Mouse (Mus musculus) limb, embryonic 15.5 days (tissue): ENCODE measurements around the gene Steap3. TPM values are rescaled to one million over a fixed set of nuclear protein-coding genes. Genes with fewer than 3 reads are reported as not detected.

ENCODE experiments used
- ATAC-seq: fragments of 200-750 bp; cut with Nextera tagmentation; 2 replicates; pipeline ENCODE4 v1.8.0; 2017; ENCODE audit warnings: low read depth, moderate TSS enrichment; ENCODE audit not compliant: insufficient number of reproducible peaks, low FRiP score, low TSS enrichment
- H3K27ac ChIP-seq: fragments of 300-500 bp; sonication (generic); 2 replicates; pipeline ENCODE4 v1.5.1; 2015; ENCODE audit warnings: moderate library complexity, mild to moderate bottlenecking, inconsistent platforms
- H3K27me3 ChIP-seq: fragments of 300-500 bp; sonication (generic); 2 replicates; pipeline ENCODE4 v1.6.1; 2015; ENCODE audit warnings: inconsistent platforms
- H3K36me3 ChIP-seq: fragments of 300-500 bp; sonication (generic); 2 replicates; pipeline ENCODE4 v1.6.1; 2015; ENCODE audit warnings: inconsistent platforms
- H3K4me1 ChIP-seq: fragments of 300-500 bp; sonication (generic); 2 replicates; pipeline ENCODE4 v1.6.1; 2015; ENCODE audit warnings: inconsistent platforms
- H3K4me2 ChIP-seq: fragments of 300-500 bp; sonication (generic); 2 replicates; pipeline ENCODE4 v1.6.1; 2015; ENCODE audit warnings: mild to moderate bottlenecking, inconsistent platforms
- H3K4me3 ChIP-seq: fragments of 300-500 bp; sonication (generic); 2 replicates; pipeline ENCODE4 v1.5.1; 2015; ENCODE audit warnings: mild to moderate bottlenecking, inconsistent platforms
- H3K9ac ChIP-seq: fragments of 300-500 bp; sonication (generic); 2 replicates; pipeline ENCODE4 v1.6.1; 2015; ENCODE audit warnings: inconsistent platforms
- H3K9me3 ChIP-seq: fragments of 300-500 bp; sonication (generic); 2 replicates; pipeline ENCODE4 v1.6.1; 2016; ENCODE audit warnings: inconsistent platforms
- WGBS: fragments of 180-500 bp; shearing (Covaris S2); methylation state at CpG from one replicate; pipeline ENCODE4 v1.1.7; 2015; 5-methylcytosine and 5-hydroxymethylcytosine counted together
- polyA plus RNA-seq: library from polyadenylated mRNA; unstranded; fragments of >200 nt; fragmentation: Nextera tagmentation; extraction: Ambion mirVana; gene quantifications from 2 replicates; pipeline ENCODE4 v1.2.1, GENCODE M21; 2015

Steap3 gene
- polyA plus RNA-seq, 1 experiment from 2014 or later = 7.1 TPM

DNA sequence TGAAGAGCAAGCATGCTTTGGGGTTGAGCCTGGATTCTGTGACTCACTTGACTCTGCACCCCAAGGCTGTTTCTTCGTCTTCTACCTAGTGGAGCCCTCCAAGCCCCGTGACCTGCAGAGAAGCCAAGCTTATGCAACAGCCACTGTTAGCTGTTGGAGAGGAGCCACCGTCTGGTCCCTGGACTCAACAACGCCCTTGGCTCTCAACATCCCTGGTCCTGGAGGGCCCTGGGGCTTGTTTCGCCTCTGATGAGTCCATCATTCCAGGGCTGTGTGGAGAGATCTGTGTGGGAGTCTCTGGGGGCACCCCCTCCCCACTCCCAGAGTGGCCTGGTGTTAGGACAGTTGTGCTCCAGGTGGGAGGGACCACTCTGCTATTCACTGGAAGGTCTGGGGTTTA lies 24.3 kb downstream of the Steap3 start:
- WGBS = 56% methylated on average over 5 of the region's 5 CpGs
- Histone ChIP-seq H3K27ac (no peak overlapping the region), H3K9me3 (no peaks in the 10 kb centered on the region), H3K9ac (no peak overlapping the region), H3K4me3 (no peak overlapping the region), H3K36me3 (no peaks in the 10 kb centered on the region), H3K27me3 (no peaks in the 10 kb centered on the region), H3K4me2 (no peak overlapping the region), H3K4me1 (peaks cover 9% of the 10 kb centered on the region; the same call in 1 of the 2 replicates)
- no peak for ATAC-seq

DNA sequence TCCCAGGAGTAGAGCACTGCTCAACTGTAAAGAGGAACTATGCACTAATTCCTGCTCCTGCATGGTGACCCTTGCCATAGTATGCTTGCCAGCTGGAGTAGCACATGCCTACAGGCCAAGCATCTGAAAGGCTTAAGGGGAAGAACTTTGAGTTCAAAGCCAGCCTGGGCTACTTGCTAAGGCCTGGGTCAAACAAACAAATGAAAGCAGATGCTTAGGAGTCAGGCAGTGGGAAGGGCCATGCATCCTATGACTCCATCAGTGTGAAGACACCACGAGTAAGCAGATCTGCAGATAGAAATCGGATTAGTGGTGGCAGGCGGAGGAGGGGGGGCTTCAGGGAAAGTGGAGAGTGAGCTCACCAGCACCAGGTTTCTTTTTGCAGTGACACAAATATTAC lies 25.2 kb downstream of the Steap3 start:
- Histone ChIP-seq H3K4me1 (peaks cover 9% of the 10 kb centered on the region; the same call in 1 of the 2 replicates), H3K4me3 (no peak overlapping the region), H3K4me2 (no peak overlapping the region), H3K36me3 (0 out of 2 replicates have a peak, but pooled peaks cover 3% of the 10 kb centered on the region), H3K9ac (no peak overlapping the region), H3K9me3 (no peaks in the 10 kb centered on the region), H3K27me3 (no peaks in the 10 kb centered on the region), H3K27ac (0 out of 2 replicates have a peak overlapping the region, but pooled peaks have one; percentile 19)
- WGBS = 73% methylated on average over 3 of the region's 3 CpGs
- no peak for ATAC-seq

DNA sequence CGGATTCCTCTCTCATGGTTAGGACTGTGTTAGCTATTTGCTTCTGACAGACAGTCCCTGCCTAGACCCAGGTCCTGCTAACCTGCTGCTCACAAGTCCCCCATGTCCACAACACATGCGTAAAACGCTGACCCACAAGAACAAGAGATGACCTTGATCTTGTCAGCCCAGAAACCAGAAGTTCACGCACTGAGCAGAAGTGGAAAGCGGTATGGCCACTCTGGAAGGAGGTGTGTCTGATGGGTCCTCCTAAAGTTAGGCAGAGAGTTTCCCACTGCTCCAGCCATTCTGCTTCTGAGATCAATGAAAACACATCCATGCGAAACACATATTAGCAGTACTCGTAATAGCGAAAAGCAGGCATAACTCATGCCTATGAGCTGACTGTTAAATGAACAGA lies 25.6 kb downstream of the Steap3 start:
- no peak for ATAC-seq
- Histone ChIP-seq H3K36me3 (0 out of 2 replicates have a peak, but pooled peaks cover 3% of the 10 kb centered on the region), H3K9me3 (no peaks in the 10 kb centered on the region), H3K27ac (no peak overlapping the region), H3K9ac (no peak overlapping the region), H3K27me3 (no peaks in the 10 kb centered on the region), H3K4me3 (no peak overlapping the region), H3K4me2 (no peak overlapping the region), H3K4me1 (peaks cover 9% of the 10 kb centered on the region; the same call in 1 of the 2 replicates)
- 93% methylated on average over 8 of the region's 8 CpGs for WGBS

DNA sequence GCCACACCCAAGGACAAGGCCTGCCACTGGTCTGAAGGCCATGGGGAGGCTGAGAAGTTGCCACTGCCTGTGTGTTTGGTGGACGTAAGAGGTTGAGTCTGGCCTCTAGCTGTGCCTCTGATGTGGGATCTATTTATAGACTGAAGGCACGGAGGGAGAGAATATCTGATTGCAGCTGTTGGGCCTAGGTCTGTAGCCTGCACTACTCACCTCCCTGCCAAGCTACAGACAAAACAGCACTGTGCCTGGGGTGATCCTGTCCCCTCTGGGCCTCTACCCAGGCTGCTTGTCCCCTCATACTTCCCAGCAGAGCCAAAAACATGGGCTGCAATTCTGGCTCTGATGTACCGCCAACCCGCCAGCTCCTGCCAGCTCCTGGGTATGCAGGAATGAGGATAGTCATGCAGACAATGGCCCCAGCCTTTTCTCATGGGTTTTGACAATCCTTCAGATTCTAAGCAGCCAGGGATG lies 26.8 kb downstream of the Steap3 start:
- Histone ChIP-seq H3K4me2 (no peak overlapping the region), H3K9ac (no peak overlapping the region), H3K36me3 (0 out of 2 replicates have a peak, but pooled peaks cover 3% of the 10 kb centered on the region), H3K27ac (0 out of 2 replicates have a peak overlapping the region, but pooled peaks have one; percentile 22), H3K9me3 (no peaks in the 10 kb centered on the region), H3K27me3 (no peaks in the 10 kb centered on the region), H3K4me3 (no peak overlapping the region), H3K4me1 (peaks cover 9% of the 10 kb centered on the region; the same call in 1 of the 2 replicates)
- ATAC-seq = peak; percentile 16; the same call in 1 of the 2 replicates
- 47% methylated on average over 4 of the region's 4 CpGs for WGBS

DNA sequence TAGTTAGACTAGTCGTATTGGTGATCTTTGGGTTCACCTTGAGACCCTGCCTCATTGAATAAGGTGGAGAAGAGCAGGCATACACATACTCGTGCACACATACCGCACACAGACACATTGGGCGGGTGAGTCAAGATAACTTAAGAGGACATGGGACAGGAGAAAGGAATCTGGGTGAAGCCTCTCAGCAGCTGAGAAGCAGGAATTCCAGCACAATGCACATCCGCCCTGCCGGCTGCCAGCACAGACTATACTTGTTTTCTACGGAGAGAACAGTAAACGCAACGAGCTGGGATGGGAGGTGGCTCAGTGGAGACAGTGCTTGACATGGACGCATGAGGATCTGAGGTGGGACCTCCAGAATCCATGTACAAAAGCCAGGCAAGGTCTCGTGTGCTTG lies 27.9 kb downstream of the Steap3 start:
- H3K36me3 ChIP-seq = 0 out of 2 replicates have a peak, but pooled peaks cover 3% of the 10 kb centered on the region
- H3K27ac ChIP-seq = no peak overlapping the region
- no peaks in the 10 kb centered on the region for H3K9me3 ChIP-seq
- no peak overlapping the region for H3K4me2 ChIP-seq
- no peak for ATAC-seq
- H3K4me1 ChIP-seq = peaks cover 9% of the 10 kb centered on the region; the same call in 1 of the 2 replicates
- H3K27me3 ChIP-seq = no peaks in the 10 kb centered on the region
- H3K9ac ChIP-seq = no peak overlapping the region
- H3K4me3 ChIP-seq = no peak overlapping the region
- WGBS = 84% methylated on average over 11 of the region's 11 CpGs

DNA sequence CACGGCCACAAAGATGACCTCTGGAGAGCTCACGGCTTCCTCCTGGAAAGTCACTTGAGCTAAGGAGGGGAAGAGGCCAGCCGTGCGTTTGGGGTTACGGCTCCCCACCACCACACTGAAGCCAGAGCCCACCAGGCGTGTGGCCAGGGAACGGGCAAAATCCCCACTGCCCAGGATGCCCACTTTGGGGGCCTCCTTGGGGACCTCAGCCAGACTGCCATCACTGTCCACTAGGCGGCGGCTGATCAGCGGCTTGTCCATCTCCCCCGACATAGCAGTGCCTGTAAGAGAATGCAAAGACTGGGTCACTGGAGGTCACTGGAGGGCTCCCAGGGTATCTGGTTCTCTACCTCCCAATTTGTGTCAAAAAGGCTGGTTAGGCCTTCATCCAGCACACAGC lies 28.5 kb downstream of the Steap3 start:
- no peak overlapping the region for H3K4me2 ChIP-seq
- H3K27me3 ChIP-seq = no peaks in the 10 kb centered on the region
- ATAC-seq = no peak
- peaks cover 9% of the 10 kb centered on the region; the same call in 1 of the 2 replicates for H3K4me1 ChIP-seq
- no peaks in the 10 kb centered on the region for H3K9me3 ChIP-seq
- H3K4me3 ChIP-seq = no peak overlapping the region
- no peak overlapping the region for H3K9ac ChIP-seq
- H3K36me3 ChIP-seq = 0 out of 2 replicates have a peak, but pooled peaks cover 3% of the 10 kb centered on the region
- WGBS = 77% methylated on average over 11 of the region's 11 CpGs
- no peak overlapping the region for H3K27ac ChIP-seq

DNA sequence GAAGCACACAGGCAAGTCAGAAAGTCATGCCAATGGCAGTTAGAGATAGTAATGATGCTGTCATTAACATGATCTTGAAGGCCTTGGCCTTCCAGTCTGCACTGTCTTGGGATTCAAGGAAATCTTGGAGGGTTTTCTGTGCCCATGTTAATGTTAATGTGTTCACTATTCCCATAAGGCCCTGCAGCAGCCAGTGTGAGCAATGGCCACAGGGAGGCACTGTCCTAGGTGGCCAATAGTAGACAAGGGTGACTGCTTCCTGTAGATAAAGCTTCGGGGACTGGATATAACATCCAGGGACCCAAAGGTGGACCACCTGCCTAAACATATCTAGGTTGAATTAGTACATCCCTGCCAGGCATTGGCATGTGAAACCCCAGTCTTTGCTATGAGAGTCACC lies 35.4 kb downstream of the Steap3 start:
- WGBS = 90% methylated on average over 1 of the region's 1 CpGs
- no peak overlapping the region for H3K9ac ChIP-seq
- no peaks in the 10 kb centered on the region for H3K27me3 ChIP-seq
- H3K4me1 ChIP-seq = 0 out of 2 replicates have a peak, but pooled peaks cover 3% of the 10 kb centered on the region
- ATAC-seq = no peak
- no peak overlapping the region for H3K4me2 ChIP-seq
- H3K4me3 ChIP-seq = no peak overlapping the region
- no peaks in the 10 kb centered on the region for H3K9me3 ChIP-seq
- H3K36me3 ChIP-seq = no peaks in the 10 kb centered on the region
- H3K27ac ChIP-seq = no peak overlapping the region

DNA sequence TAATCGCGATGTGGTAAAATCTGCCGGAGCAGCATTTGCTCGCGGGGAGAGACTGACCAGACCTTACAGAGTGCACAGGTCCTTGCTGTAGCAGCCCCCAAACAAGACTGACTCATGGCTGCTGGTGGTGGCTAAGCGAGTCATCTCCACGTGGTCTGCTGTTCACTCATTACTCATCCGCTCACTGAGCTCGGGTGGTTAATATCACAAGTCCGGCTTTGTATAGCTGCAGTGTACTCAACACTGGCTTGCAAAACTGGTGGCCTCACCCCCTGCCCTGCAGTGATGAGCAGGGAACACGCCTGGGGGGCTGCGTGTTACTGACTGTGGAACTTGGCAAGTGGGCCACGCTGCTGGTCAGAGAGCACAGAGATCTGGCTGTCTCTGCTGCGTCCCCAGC lies 36.1 kb downstream of the Steap3 start:
- Histone ChIP-seq H3K4me2 (no peak overlapping the region), H3K27me3 (no peaks in the 10 kb centered on the region), H3K9ac (no peak overlapping the region), H3K4me3 (no peak overlapping the region), H3K9me3 (no peaks in the 10 kb centered on the region), H3K27ac (no peak overlapping the region), H3K36me3 (no peaks in the 10 kb centered on the region), H3K4me1 (peaks cover 10% of the 10 kb centered on the region)
- 81% methylated on average over 14 of the region's 14 CpGs for WGBS
- no peak for ATAC-seq

DNA sequence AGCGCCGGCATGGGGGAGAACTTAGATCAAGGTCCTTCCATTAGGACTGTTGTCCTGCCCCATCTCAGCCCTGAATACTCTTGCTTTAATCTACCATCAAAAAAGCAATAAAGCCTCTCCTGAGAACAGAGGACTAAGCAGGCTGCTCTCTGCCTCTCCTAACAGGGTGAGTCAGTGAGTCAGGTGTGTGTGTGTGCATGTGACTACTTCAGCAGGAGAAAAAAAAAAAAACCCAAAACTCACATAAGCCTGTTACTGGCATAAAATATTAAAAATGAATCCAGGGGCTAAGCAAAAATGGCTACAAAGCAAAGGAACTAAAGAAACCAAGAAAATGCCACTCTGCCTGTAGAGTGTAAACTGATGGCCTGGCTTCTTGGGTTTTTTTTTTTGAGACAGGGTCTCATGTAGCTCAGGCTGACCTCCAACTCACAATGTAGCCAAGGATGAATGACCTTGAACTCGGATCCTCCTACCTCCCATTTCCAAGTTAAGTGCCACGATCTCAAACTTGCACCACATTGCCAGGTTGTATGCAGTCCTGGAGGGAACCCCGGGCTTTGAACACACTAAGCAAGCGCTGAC lies 36.8 kb downstream of the Steap3 start:
- no peak overlapping the region for H3K4me2 ChIP-seq
- no peak overlapping the region for H3K9ac ChIP-seq
- H3K4me1 ChIP-seq = peaks cover 12% of the 10 kb centered on the region
- ATAC-seq = no peak
- H3K27ac ChIP-seq = no peak overlapping the region
- no peaks in the 10 kb centered on the region for H3K9me3 ChIP-seq
- no peaks in the 10 kb centered on the region for H3K27me3 ChIP-seq
- 87% methylated on average over 6 of the region's 6 CpGs for whole genome bisulfite sequencing
- no peak overlapping the region for H3K4me3 ChIP-seq
- no peaks in the 10 kb centered on the region for H3K36me3 ChIP-seq

DNA sequence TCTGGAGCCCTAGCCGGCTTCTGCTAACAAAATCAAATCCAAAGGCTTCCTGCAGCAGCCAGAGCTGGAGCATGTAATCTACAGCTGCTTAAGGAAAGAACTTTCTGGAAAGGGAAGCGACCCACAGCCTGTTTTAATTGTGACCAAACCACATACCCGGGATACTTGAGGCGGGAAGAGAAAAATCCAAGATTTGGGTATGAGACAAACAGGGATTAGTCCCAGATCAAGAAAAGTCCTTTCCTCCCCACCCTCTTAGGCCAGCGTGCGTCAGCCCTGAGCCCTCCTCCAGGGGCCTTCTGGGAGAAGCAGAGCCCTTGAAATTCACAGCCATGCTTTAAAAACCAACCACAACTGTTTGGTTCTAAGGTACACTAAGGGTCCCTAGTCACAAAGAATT lies 40.3 kb downstream of the Steap3 start:
- Histone ChIP-seq H3K4me3 (no peak overlapping the region), H3K4me2 (no peak overlapping the region), H3K9me3 (no peaks in the 10 kb centered on the region), H3K27me3 (no peaks in the 10 kb centered on the region), H3K36me3 (no peaks in the 10 kb centered on the region), H3K4me1 (peaks cover 12% of the 10 kb centered on the region), H3K27ac (peak overlapping the region; percentile 61), H3K9ac (no peak overlapping the region)
- WGBS = 39% methylated on average over 6 of the region's 6 CpGs
- ATAC-seq = no peak

DNA sequence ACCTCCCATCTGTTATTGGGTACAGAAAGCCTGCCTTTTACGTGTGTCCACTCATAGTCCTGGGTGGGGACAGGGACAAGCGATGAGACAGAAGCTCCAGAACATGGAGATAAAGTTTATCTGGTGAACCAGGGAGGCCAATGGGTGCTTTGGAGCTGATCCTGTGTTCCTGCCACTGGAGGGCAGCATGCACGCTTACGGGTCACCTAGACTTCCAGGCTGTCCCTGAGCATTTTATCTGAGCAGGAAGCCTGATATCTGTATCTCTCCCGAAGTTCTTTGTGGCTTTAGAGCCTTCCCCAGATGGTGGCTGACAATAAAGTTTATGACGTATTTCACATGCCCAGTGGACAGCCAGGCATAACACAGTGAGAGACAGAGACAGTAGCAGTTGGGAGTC lies 41.2 kb downstream of the Steap3 start:
- 35% methylated on average over 6 of the region's 6 CpGs for WGBS
- no peak overlapping the region for H3K4me3 ChIP-seq
- ATAC-seq = no peak
- no peak overlapping the region for H3K4me2 ChIP-seq
- no peaks in the 10 kb centered on the region for H3K9me3 ChIP-seq
- H3K4me1 ChIP-seq = peaks cover 15% of the 10 kb centered on the region
- H3K9ac ChIP-seq = no peak overlapping the region
- H3K36me3 ChIP-seq = no peaks in the 10 kb centered on the region
- H3K27ac ChIP-seq = no peak overlapping the region
- no peaks in the 10 kb centered on the region for H3K27me3 ChIP-seq

DNA sequence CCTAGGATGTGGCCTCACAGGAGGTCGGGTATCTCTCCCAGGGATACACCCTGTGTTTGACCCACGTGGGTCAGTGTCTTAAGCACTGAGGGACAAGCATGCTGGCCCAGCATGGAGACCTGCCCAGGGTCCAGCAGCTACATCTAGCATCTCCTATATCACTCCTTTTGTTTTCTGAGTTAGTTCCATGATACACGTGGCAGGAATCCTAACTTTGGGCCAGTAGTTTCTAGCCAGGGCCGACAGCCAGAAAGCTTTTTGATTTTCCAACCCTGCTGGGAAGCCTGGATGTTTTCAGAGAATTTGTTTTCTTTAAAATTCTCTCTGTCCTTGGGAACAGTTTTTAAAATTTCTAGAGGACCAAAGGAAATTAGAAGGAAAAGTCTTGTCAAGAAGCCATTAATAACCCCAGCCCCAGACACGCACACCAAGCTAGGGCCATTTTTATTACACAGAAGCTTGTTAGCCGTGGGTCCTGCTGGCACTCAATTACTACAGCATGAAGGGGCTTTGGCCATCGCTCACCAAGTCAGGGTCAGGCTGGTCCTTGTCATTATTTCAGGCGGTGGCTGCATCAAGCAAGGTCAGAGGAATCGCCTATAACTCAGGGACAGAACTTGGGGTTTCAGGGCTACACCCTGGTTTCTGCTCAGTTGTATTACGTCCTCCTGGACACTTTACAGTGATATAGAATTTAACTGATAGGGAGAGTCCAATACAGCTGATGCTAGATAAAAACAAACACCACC lies 42.6 kb downstream of the Steap3 start:
- ATAC-seq = no peak
- Histone ChIP-seq H3K4me2 (no peak overlapping the region), H3K36me3 (no peaks in the 10 kb centered on the region), H3K4me3 (no peak overlapping the region), H3K9me3 (no peaks in the 10 kb centered on the region), H3K27ac (peak overlapping the region; percentile 28), H3K9ac (no peak overlapping the region), H3K4me1 (peaks cover 21% of the 10 kb centered on the region), H3K27me3 (no peaks in the 10 kb centered on the region)
- WGBS = 59% methylated on average over 10 of the region's 10 CpGs
